Mouse (Mus musculus) CH12.LX (cell line): ENCODE measurements around the gene Focad. TPM values are rescaled to one million over a fixed set of nuclear protein-coding genes. Genes with fewer than 3 reads are reported as not detected.

Experiments used
- DNase-seq: peaks from one replicate; pipeline ENCODE4 v3.0.0-alpha.2; 2013; ENCODE audit errors: extremely low read depth
- H3K27ac ChIP-seq: 2 replicates; pipeline ENCODE4 v1.5.1; 2012; ENCODE audit warnings: low read depth, mild to moderate bottlenecking, control low read depth, moderate library complexity; ENCODE audit not compliant: insufficient read depth
- H3K27me3 ChIP-seq: replicated peaks from 2 replicates; pipeline ENCODE3; 2012; ENCODE audit warnings: inconsistent platforms
- H3K36me3 ChIP-seq, 2 experiments: replicated peaks in 1 of 2; 2 replicates each; pipeline versions ENCODE3 to v1.6.1; 2012; ENCODE audit warnings: inconsistent platforms in 1 of 2, low read length in 1 of 2, mild to moderate bottlenecking in 1 of 2, mixed read lengths in 1 of 2, moderate library complexity in 1 of 2; ENCODE audit not compliant: control insufficient read depth in 1 of 2, insufficient read depth in 1 of 2
- H3K4me1 ChIP-seq, 2 experiments: 2 replicates each; pipeline ENCODE4 v1.6.1; 2012; ENCODE audit warnings: inconsistent platforms in 1 of 2, moderate library complexity in 1 of 2; ENCODE audit not compliant: insufficient read depth in 2 of 2, control insufficient read depth in 1 of 2
- H3K4me2 ChIP-seq: 2 replicates; pipeline ENCODE4 v1.6.1; 2012; ENCODE audit warnings: low read depth, mild to moderate bottlenecking, control low read depth; ENCODE audit not compliant: poor library complexity, insufficient read depth, severe bottlenecking
- H3K4me3 ChIP-seq, 3 experiments: fragments of 150-350 bp in 1 of 3; sonication (generic) in 1 of 3; replicated peaks in 1 of 3; 2 replicates each; pipeline versions ENCODE3 to v1.5.1; 2011 to 2012; ENCODE audit warnings: low read depth in 2 of 3, low read length in 2 of 3, mild to moderate bottlenecking in 2 of 3, moderate library complexity in 2 of 3, control low read depth in 1 of 3, improper control_type of control experiment in 1 of 3, inconsistent platforms in 1 of 3, mixed read lengths in 1 of 3; ENCODE audit not compliant: poor library complexity in 1 of 3
- H3K79me2 ChIP-seq: replicated peaks from 2 replicates; pipeline ENCODE4 v1.6.1; 2012; ENCODE audit warnings: mild to moderate bottlenecking, moderate library complexity; ENCODE audit not compliant: control insufficient read depth, poor library complexity, insufficient read depth, severe bottlenecking; ENCODE audit errors: extremely low read depth
- H3K9ac ChIP-seq: 2 replicates; pipeline ENCODE4 v1.6.1; 2012; ENCODE audit warnings: low read depth, mild to moderate bottlenecking, control low read depth, moderate library complexity; ENCODE audit not compliant: insufficient read depth
- H3K9me3 ChIP-seq: replicated peaks from 2 replicates; pipeline ENCODE3; 2012; ENCODE audit warnings: low read length, inconsistent platforms, mixed read lengths
- CHD2 ChIP-seq: IDR thresholded peaks from 2 replicates; pipeline ENCODE4 v1.6.1; 2011; ENCODE audit warnings: low read length, improper control_type of control experiment
- CTCF ChIP-seq, 2 experiments: IDR thresholded peaks in 1 of 2; conservative IDR thresholded peaks in 1 of 2; 2 replicates each; pipeline ENCODE4 v1.5.1; 2011 to 2012; ENCODE audit warnings: low read depth in 2 of 2, low read length in 2 of 2, improper control_type of control experiment in 1 of 2, inconsistent platforms in 1 of 2, mild to moderate bottlenecking in 1 of 2, moderate library complexity in 1 of 2
- ELF1 ChIP-seq: IDR thresholded peaks from 2 replicates; pipeline ENCODE4 v1.6.1; 2014; ENCODE audit warnings: low read depth, mild to moderate bottlenecking, inconsistent platforms, low read length, improper control_type of control experiment
- EP300 ChIP-seq: IDR thresholded peaks from 2 replicates; pipeline ENCODE4 v1.6.1; 2011; ENCODE audit warnings: low read length, improper control_type of control experiment
- GABPA ChIP-seq: IDR thresholded peaks from 2 replicates; pipeline ENCODE4 v1.6.1; 2012; ENCODE audit warnings: low read depth, low read length, improper control_type of control experiment, inconsistent platforms; ENCODE audit not compliant: insufficient replicate concordance
- HCFC1 ChIP-seq: IDR thresholded peaks from 2 replicates; pipeline ENCODE4 v1.6.1; 2012; ENCODE audit warnings: low read depth, mild to moderate bottlenecking, inconsistent platforms, low read length, improper control_type of control experiment
- JUN ChIP-seq: IDR thresholded peaks from 2 replicates; pipeline ENCODE4 v1.6.1; 2011; ENCODE audit warnings: low read depth, mild to moderate bottlenecking, low read length, improper control_type of control experiment, moderate library complexity; ENCODE audit not compliant: insufficient read depth
- MAFK ChIP-seq: IDR thresholded peaks from 2 replicates; pipeline ENCODE4 v1.6.1; 2011; ENCODE audit warnings: low read length, improper control_type of control experiment; ENCODE audit not compliant: insufficient replicate concordance
- NELFE ChIP-seq: IDR thresholded peaks from 2 replicates; pipeline ENCODE4 v1.6.1; 2011; ENCODE audit warnings: low read depth, low read length, improper control_type of control experiment
- RAD21 ChIP-seq: IDR thresholded peaks from 2 replicates; pipeline ENCODE4 v1.6.1; 2011; ENCODE audit warnings: low read depth, mild to moderate bottlenecking, low read length, improper control_type of control experiment, moderate library complexity
- RCOR1 ChIP-seq: conservative IDR thresholded peaks from 2 replicates; pipeline ENCODE4 v1.6.1; 2012; ENCODE audit warnings: low read depth, mild to moderate bottlenecking, inconsistent platforms, low read length, improper control_type of control experiment
- SIN3A ChIP-seq: IDR thresholded peaks from 2 replicates; pipeline ENCODE4 v1.6.1; 2012; ENCODE audit warnings: low read length, improper control_type of control experiment, inconsistent platforms
- SMC3 ChIP-seq: IDR thresholded peaks from 2 replicates; pipeline ENCODE4 v1.6.1; 2011; ENCODE audit warnings: low read depth, low read length, improper control_type of control experiment
- ZC3H11A ChIP-seq: IDR thresholded peaks from 2 replicates; pipeline ENCODE4 v1.6.1; 2012; ENCODE audit warnings: low read depth, mild to moderate bottlenecking, inconsistent platforms, low read length, improper control_type of control experiment
- ZNF384 ChIP-seq: IDR thresholded peaks from 2 replicates; pipeline ENCODE4 v1.6.1; 2012; ENCODE audit warnings: low read depth, low read length, improper control_type of control experiment, inconsistent platforms
- dilution Hi-C: fragments of 300-500 bp; cut with MboI; formaldehyde crosslinking; loops from 2 replicates; pipeline ENCODE4 v1.14.3; 2020; ENCODE audit warnings: low sequenced_read_pairs; ENCODE audit not compliant: extremely low pct_unique_long_range_greater_than_20kb, extremely low pct_ligation_motif_present
- in situ Hi-C: fragments of 300-500 bp; cut with MboI; formaldehyde crosslinking; loops from 3 replicates; pipeline ENCODE4 v1.14.3; 2019; ENCODE audit warnings: low sequenced_read_pairs, low pct_ligation_motif_present, low pct_unique_long_range_greater_than_20kb, mixed read lengths
- polyA plus RNA-seq: library from polyadenylated mRNA; unstranded; fragments of >175 nt; gene quantifications from 2 replicates; pipeline ENCODE4 v1.2.1, GENCODE M21; 2012; ENCODE audit warnings: low read depth; ENCODE audit not compliant: insufficient read length
- total RNA-seq, 2 experiments: library from RNA; depleted of rRNA; stranded (reverse); fragments of 300-350 nt in 1 of 2; fragments of >200 nt in 1 of 2; gene quantifications; 2 replicates each; pipeline ENCODE4 v1.2.3; 2012 to 2014

Gene Focad
- total and polyA plus RNA-seq, 3 experiments = 17.3 to 18.9 (median 18.2) TPM

- Histone ChIP-seq H3K4me1 (peaks cover 6 to 12% of the 10 kb centered on the region in 2 experiments), H3K27me3 (no peaks in the 10 kb centered on the region), H3K4me3 (no peak overlapping the region), H3K9me3 (no peaks in the 10 kb centered on the region), H3K27ac (no peak overlapping the region), H3K36me3 (peaks cover 0 to 12% of the 10 kb centered on the region in 2 experiments), H3K9ac (no peak overlapping the region), H3K4me2 (no peak overlapping the region), H3K79me2 (no peaks in the 10 kb centered on the region)
- peak; percentile 74 for DNase-seq
- dilution Hi-C loops = no loop called here
- in situ Hi-C loops = loop anchor here (25.0 kb wide), 1 partner anchor 186 kb away; no protein-coding TSS in a partner anchor
- TF ChIP-seq NELFE (peak; percentile 58; the same call in 1 of the 2 replicates), CTCF (conservative IDR thresholded peaks at IDR 0.05 in 1 of 2, IDR thresholded peaks at IDR 0.05 in 1 of 2; ENCODE audit: low read depth in 2 of 2, low read length in 2 of 2) (peak; percentile 94 to 95), ZNF384 (no peak), JUN (no peak), HCFC1 (no peak), ZC3H11A (peak; percentile 69), SMC3 (peak; percentile 89), RAD21 (peak; percentile 99)
Observed at GRCm38 (mm10) chr4:88350910-88351309, 256.5 kb downstream of the Focad start.

- DNase-seq = peak; percentile 66
- no peak overlapping the region for H3K27ac ChIP-seq
- H3K36me3 ChIP-seq = peaks cover 0 to 18% of the 10 kb centered on the region in 2 experiments
- peaks cover 6 to 23% of the 10 kb centered on the region in 2 experiments for H3K4me1 ChIP-seq
- no peaks in the 10 kb centered on the region for H3K79me2 ChIP-seq
- no peaks in the 10 kb centered on the region for H3K9me3 ChIP-seq
- no peak overlapping the region for H3K4me2 ChIP-seq
- dilution Hi-C loops = no loop called here
- H3K9ac ChIP-seq = no peak overlapping the region
- TF ChIP-seq ZC3H11A (no peak), CHD2 (no peak), RCOR1 (no peak), GABPA (no peak), CTCF (conservative IDR thresholded peaks at IDR 0.05 in 1 of 2, IDR thresholded peaks at IDR 0.05 in 1 of 2; ENCODE audit: low read depth in 2 of 2, low read length in 2 of 2) (peak; percentile 24 to 58; a peak in 3 of 4 replicates), SIN3A (no peak), RAD21 (peak; percentile 37), ELF1 (no peak), MAFK (no peak), SMC3 (peak; percentile 45), NELFE (no peak), EP300 (no peak)
- no peak overlapping the region for H3K4me3 ChIP-seq
- in situ Hi-C loops = loop anchor here (25.0 kb wide), 1 partner anchor 181 kb away; no protein-coding TSS in a partner anchor
- no peaks in the 10 kb centered on the region for H3K27me3 ChIP-seq
Observed at GRCm38 (mm10) chr4:88356652-88357051, 262.2 kb downstream of the Focad start.
